Mouse (Mus musculus) liver (tissue): ENCODE measurements at regions not wholly inside any gene's neighbourhood (a gene's known extent, or its start where the extent isn't known, plus 50 kb on each side); places are given as distances from the start of the nearest gene placed in this dataset.
"Not testable (repeated sequence)": the region's sequence is repeated elsewhere in the genome, so short reads cannot be mapped to it uniquely, and the experiment has no call there.

ENCODE experiments used
- DNase-seq: peaks from one replicate; pipeline ENCODE4 v3.0.0-alpha.2; 2020; ENCODE audit warnings: mixed read lengths

- DNase-seq: no peak
Measured at GRCm38 (mm10) chr2:79025678-79026077, 157.8 kb downstream of the Ube2e3 start.

- DNase-seq: no peak
Measured at GRCm38 (mm10) chr2:79030990-79031389, 163.1 kb downstream of the Ube2e3 start.

GRCm38 (mm10) chr2:79036296-79036695, 168.4 kb downstream of the Ube2e3 start:
- DNase-seq: no peak

GRCm38 (mm10) chr2:79038624-79039023, 170.7 kb downstream of the Ube2e3 start:
- no peak for DNase-seq

- DNase-seq: not testable (repeated sequence)
Measured at GRCm38 (mm10) chr2:79044804-79045203, 176.9 kb downstream of the Ube2e3 start.

- DNase-seq: no peak
Measured at GRCm38 (mm10) chr2:79045508-79045907, 177.6 kb downstream of the Ube2e3 start.

GRCm38 (mm10) chr2:79048020-79048419, 180.1 kb downstream of the Ube2e3 start:
- DNase-seq: no peak

GRCm38 (mm10) chr2:79048777-79049537, 181.0 kb downstream of the Ube2e3 start:
- DNase-seq: no peak

- DNase-seq: no peak
Measured at GRCm38 (mm10) chr2:79050495-79051046, 182.6 kb downstream of the Ube2e3 start.

GRCm38 (mm10) chr2:79052226-79052625, 184.3 kb downstream of the Ube2e3 start:
- no peak for DNase-seq

- DNase-seq: no peak
Measured at GRCm38 (mm10) chr2:79056138-79056537, 188.2 kb downstream of the Ube2e3 start.

- no peak for DNase-seq
Measured at GRCm38 (mm10) chr2:79059115-79059943, 191.4 kb downstream of the Ube2e3 start.

GRCm38 (mm10) chr2:79059944-79060238, 192.0 kb downstream of the Ube2e3 start:
- no peak for DNase-seq

GRCm38 (mm10) chr2:79060320-79060719, 192.4 kb downstream of the Ube2e3 start:
- DNase-seq: no peak

GRCm38 (mm10) chr2:79061645-79062044, 193.6 kb upstream of the Itga4 start:
- DNase-seq: no peak

- DNase-seq: no peak
Measured at GRCm38 (mm10) chr2:79062196-79062636, 193.0 kb upstream of the Itga4 start.

- no peak for DNase-seq
Measured at GRCm38 (mm10) chr2:79063641-79064040, 191.6 kb upstream of the Itga4 start.

- DNase-seq: no peak
Measured at GRCm38 (mm10) chr2:79065321-79065720, 189.9 kb upstream of the Itga4 start.

GRCm38 (mm10) chr2:79076115-79076514, 179.1 kb upstream of the Itga4 start:
- no peak for DNase-seq

- DNase-seq: no peak
Measured at GRCm38 (mm10) chr2:79078836-79079394, 176.3 kb upstream of the Itga4 start.

- no peak for DNase-seq
Measured at GRCm38 (mm10) chr2:79081769-79082168, 173.5 kb upstream of the Itga4 start.

- no peak for DNase-seq
Measured at GRCm38 (mm10) chr2:79086280-79086679, 168.9 kb upstream of the Itga4 start.

- no peak for DNase-seq
Measured at GRCm38 (mm10) chr2:79086857-79087578, 168.2 kb upstream of the Itga4 start.
